Mouse (Mus musculus) cerebellum, adult 8-10 months (tissue): ENCODE measurements at regions not wholly inside any gene's neighbourhood (a gene's known extent, or its start where the extent isn't known, plus 50 kb on each side); places are given as distances from the start of the nearest gene placed in this dataset.
"Not testable (repeated sequence)": the region's sequence is repeated elsewhere in the genome, so short reads cannot be mapped to it uniquely, and the experiment has no call there.

Experiments used
- DNase-seq: peaks from one replicate; pipeline ENCODE4 v3.0.0; 2022

- DNase-seq = no peak
These were observed 54.4 kb upstream of the Lrpprc start for GRCm38 (mm10) chr17:84844950-84845349.

- DNase-seq = no peak
These were observed 55.6 kb upstream of the Lrpprc start for GRCm38 (mm10) chr17:84846141-84846540.

- DNase-seq = no peak
These were observed 57.9 kb upstream of the Lrpprc start for GRCm38 (mm10) chr17:84848385-84849030.

- DNase-seq = no peak
These were observed 58.4 kb upstream of the Lrpprc start for GRCm38 (mm10) chr17:84849031-84849405.

- DNase-seq = no peak
These were observed 59.9 kb upstream of the Lrpprc start for GRCm38 (mm10) chr17:84850464-84850863.

GRCm38 (mm10) chr17:84850893-84851292 lies 60.3 kb upstream of the Lrpprc start:
- no peak for DNase-seq

- DNase-seq = no peak
These were observed 66.4 kb upstream of the Lrpprc start for GRCm38 (mm10) chr17:84856971-84857370.

- DNase-seq = no peak
These were observed 68.2 kb upstream of the Lrpprc start for GRCm38 (mm10) chr17:84858830-84859229.

GRCm38 (mm10) chr17:84859916-84860315 lies 69.3 kb upstream of the Lrpprc start:
- DNase-seq = no peak

GRCm38 (mm10) chr17:84860835-84861234 lies 70.2 kb upstream of the Lrpprc start:
- DNase-seq = no peak

- DNase-seq = not testable (repeated sequence)
These were observed 73.6 kb upstream of the Lrpprc start for GRCm38 (mm10) chr17:84864231-84864630.

GRCm38 (mm10) chr17:84865158-84865557 lies 74.6 kb upstream of the Lrpprc start:
- peak; percentile 62 for DNase-seq

- no peak for DNase-seq
These were observed 75.0 kb upstream of the Lrpprc start for GRCm38 (mm10) chr17:84865566-84865965.

GRCm38 (mm10) chr17:84869074-84869722 lies 78.6 kb upstream of the Lrpprc start:
- DNase-seq = no peak

GRCm38 (mm10) chr17:84873554-84873953 lies 83.0 kb upstream of the Lrpprc start:
- no peak for DNase-seq

GRCm38 (mm10) chr17:84874494-84874893 lies 82.0 kb upstream of the Ppm1b start:
- DNase-seq = no peak

GRCm38 (mm10) chr17:84875031-84875430 lies 81.5 kb upstream of the Ppm1b start:
- no peak for DNase-seq

GRCm38 (mm10) chr17:84876037-84876436 lies 80.5 kb upstream of the Ppm1b start:
- DNase-seq = peak; percentile 59

GRCm38 (mm10) chr17:84877176-84877863 lies 79.2 kb upstream of the Ppm1b start:
- DNase-seq = peak; percentile 49

GRCm38 (mm10) chr17:84877864-84878224 lies 78.7 kb upstream of the Ppm1b start:
- DNase-seq = peak; percentile 78

GRCm38 (mm10) chr17:84878316-84878715 lies 78.2 kb upstream of the Ppm1b start:
- no peak for DNase-seq

GRCm38 (mm10) chr17:84879146-84879545 lies 77.4 kb upstream of the Ppm1b start:
- DNase-seq = no peak

- DNase-seq = no peak
These were observed 75.6 kb upstream of the Ppm1b start for GRCm38 (mm10) chr17:84880946-84881345.

- no peak for DNase-seq
These were observed 68.0 kb upstream of the Ppm1b start for GRCm38 (mm10) chr17:84888525-84888924.
